Mouse (Mus musculus) telencephalon, adult 2 months (tissue): Measurements from ENCODE around the gene Klf15.
A peak's percentile ranks its signal among the peaks of the same experiment; 100 is the strongest.

Experiments
- DNase-seq: peaks from one replicate; pipeline ENCODE4 v3.0.0-alpha.2; 2011; ENCODE audit warnings: low read depth, low spot score

The Klf15 gene

GRCm38 (mm10) chr6:90463890-90464421 is 1.6 kb downstream of the Klf15 start:
- DNase-seq: no peak

- no peak for DNase-seq
Measured at GRCm38 (mm10) chr6:90465028-90465640, 2.8 kb downstream of the Klf15 start.

- no peak for DNase-seq
Measured at GRCm38 (mm10) chr6:90466079-90466478, 3.7 kb downstream of the Klf15 start.

GRCm38 (mm10) chr6:90466847-90467410 is 4.6 kb downstream of the Klf15 start:
- no peak for DNase-seq

- DNase-seq: no peak
Measured at GRCm38 (mm10) chr6:90468216-90468615, 5.8 kb downstream of the Klf15 start.

- DNase-seq: no peak
Measured at GRCm38 (mm10) chr6:90469041-90469440, 6.7 kb downstream of the Klf15 start.

- DNase-seq: no peak
Measured at GRCm38 (mm10) chr6:90470255-90470654, 7.9 kb downstream of the Klf15 start.

- DNase-seq: no peak
Measured at GRCm38 (mm10) chr6:90470947-90471541, 8.7 kb downstream of the Klf15 start.

GRCm38 (mm10) chr6:90472079-90472478 is 9.7 kb downstream of the Klf15 start:
- no peak for DNase-seq

GRCm38 (mm10) chr6:90472697-90473096 is 10.3 kb downstream of the Klf15 start:
- no peak for DNase-seq

- no peak for DNase-seq
Measured at GRCm38 (mm10) chr6:90473630-90474360, 11.4 kb downstream of the Klf15 start.

GRCm38 (mm10) chr6:90474361-90474750 is 12.0 kb downstream of the Klf15 start:
- DNase-seq: no peak

GRCm38 (mm10) chr6:90475176-90475853 is 12.9 kb downstream of the Klf15 start:
- no peak for DNase-seq

GRCm38 (mm10) chr6:90475854-90476212 is 13.5 kb downstream of the Klf15 start:
- no peak for DNase-seq

- DNase-seq: peak; percentile 59
Measured at GRCm38 (mm10) chr6:90476941-90477518, 14.7 kb downstream of the Klf15 start.

- DNase-seq: no peak
Measured at GRCm38 (mm10) chr6:90484249-90484648, 21.9 kb downstream of the Klf15 start.

GRCm38 (mm10) chr6:90484876-90485275 is 22.5 kb downstream of the Klf15 start:
- no peak for DNase-seq

GRCm38 (mm10) chr6:90486176-90486921 is 24.0 kb downstream of the Klf15 start, which contains the start of gene Aldh1l1:
Gene Aldh1l1 (plus strand): TSS chr6:90486427.
- no peak for DNase-seq

- DNase-seq: no peak
Measured at GRCm38 (mm10) chr6:90487531-90487930, 25.2 kb downstream of the Klf15 start.

- no peak for DNase-seq
Measured at GRCm38 (mm10) chr6:90489532-90489931, 27.2 kb downstream of the Klf15 start.

- peak; percentile 60 for DNase-seq
Measured at GRCm38 (mm10) chr6:90490976-90491375, 28.6 kb downstream of the Klf15 start.
